Mouse (Mus musculus) layer of hippocampus, adult 2 months (tissue): ENCODE data around the gene Adgre4. TPM values are rescaled to one million over a fixed set of nuclear protein-coding genes. Genes with fewer than 3 reads are reported as not detected.

ENCODE experiments used
- DNase-seq, 2 experiments: peaks; one replicate each; pipeline ENCODE4 v3.0.0; 2022; ENCODE audit warnings: low spot score in 2 of 2
- H3K27ac ChIP-seq: fragments of 200-600 bp; 2 replicates; pipeline ENCODE4 v1.8.1; 2022
- H3K4me3 ChIP-seq: fragments of 200-600 bp; 2 replicates; pipeline ENCODE4 v1.8.1; 2022; ENCODE audit warnings: mild to moderate bottlenecking
- CTCF ChIP-seq: fragments of 200-600 bp; conservative IDR thresholded peaks from 2 replicates; pipeline ENCODE4 v1.8.1; 2022; ENCODE audit warnings: antibody characterized with exemption, mild to moderate bottlenecking, moderate library complexity
- long read RNA-seq, 2 experiments: library from polyadenylated mRNA; stranded (forward); transcript quantifications; one replicate each; pipeline ENCODE4 v2.0.0; 2021; ENCODE audit warnings: borderline mapping rate in 2 of 2
- total RNA-seq, 2 experiments: library from RNA; stranded (reverse); gene quantifications; 2 replicates each; pipeline ENCODE4 v1.2.3; 2021

The Adgre4 gene
- not detected for total RNA-seq
- long read RNA-seq, experiment 1 = 0 reads
- long read RNA-seq, experiment 2 = 0 reads

GRCm38 (mm10) chr17:55749786-55750185, at the start of gene Adgre4:
Gene Adgre4 (plus strand): TSS chr17:55749984.
- H3K4me3 ChIP-seq = no peak within 1 kb of the TSS
- no peak for TF ChIP-seq CTCF
- no peak for DNase-seq
- H3K27ac ChIP-seq = no peak within 1 kb of the TSS

GRCm38 (mm10) chr17:55702161-55702820, 47.5 kb upstream of the Adgre4 start:
- H3K4me3 ChIP-seq = no peak overlapping the region

GRCm38 (mm10) chr17:55702865-55703264, 46.9 kb upstream of the Adgre4 start:
- H3K27ac ChIP-seq = no peak overlapping the region
- H3K4me3 ChIP-seq = no peak overlapping the region
- TF ChIP-seq CTCF = no peak
- DNase-seq = no peak

More at GRCm38 (mm10) chr17:55702161-55702820, 47.5 kb upstream of the Adgre4 start:
- peak; percentile 55 to 79 for DNase-seq
- TF ChIP-seq CTCF = peak; percentile 91
- no peak overlapping the region for H3K27ac ChIP-seq

- Histone ChIP-seq H3K4me3 (peak within 1 kb of the TSS; percentile 81), H3K27ac (peak within 1 kb of the TSS; percentile 61; the same call in 1 of the 2 replicates)
- peak; percentile 55 for TF ChIP-seq CTCF
- peak; percentile 97 for DNase-seq
These were observed 37.6 kb upstream of the Adgre4 start, which contains the start of gene Pot1b for GRCm38 (mm10) chr17:55711984-55712811. Gene Pot1b (minus strand): TSS chr17:55712628.

- DNase-seq = no peak
- no peak overlapping the region for H3K27ac ChIP-seq
- TF ChIP-seq CTCF = no peak
- H3K4me3 ChIP-seq = no peak overlapping the region
These were observed 28.5 kb upstream of the Adgre4 start for GRCm38 (mm10) chr17:55721270-55721669.

GRCm38 (mm10) chr17:55722250-55722649, 27.5 kb upstream of the Adgre4 start:
- Histone ChIP-seq H3K4me3 (no peak overlapping the region), H3K27ac (no peak overlapping the region)
- TF ChIP-seq CTCF = no peak
- DNase-seq = no peak

- no peak for TF ChIP-seq CTCF
- Histone ChIP-seq H3K4me3 (no peak overlapping the region), H3K27ac (no peak overlapping the region)
- DNase-seq = no peak
These were observed 23.6 kb upstream of the Adgre4 start for GRCm38 (mm10) chr17:55726193-55726592.

GRCm38 (mm10) chr17:55736675-55737074, 13.1 kb upstream of the Adgre4 start:
- H3K27ac ChIP-seq = no peak overlapping the region
- DNase-seq = no peak
- H3K4me3 ChIP-seq = no peak overlapping the region
- TF ChIP-seq CTCF = no peak

GRCm38 (mm10) chr17:55751170-55751569, 1.4 kb downstream of the Adgre4 start:
- Histone ChIP-seq H3K27ac (no peak overlapping the region), H3K4me3 (no peak overlapping the region)
- DNase-seq = no peak
- TF ChIP-seq CTCF = no peak

GRCm38 (mm10) chr17:55813642-55814041, 63.9 kb downstream of the Adgre4 start:
- DNase-seq = no peak
- TF ChIP-seq CTCF = peak; percentile 67
- H3K27ac ChIP-seq = no peak overlapping the region
- no peak overlapping the region for H3K4me3 ChIP-seq

- no peak overlapping the region for H3K27ac ChIP-seq
- no peak for TF ChIP-seq CTCF
- no peak overlapping the region for H3K4me3 ChIP-seq
- no peak for DNase-seq
These were observed 67.1 kb downstream of the Adgre4 start for GRCm38 (mm10) chr17:55816853-55817252.

GRCm38 (mm10) chr17:55821566-55821965, 71.8 kb downstream of the Adgre4 start:
- Histone ChIP-seq H3K4me3 (no peak overlapping the region), H3K27ac (no peak overlapping the region)
- DNase-seq = no peak
- TF ChIP-seq CTCF = no peak

- no peak for DNase-seq
- Histone ChIP-seq H3K4me3 (no peak overlapping the region), H3K27ac (no peak overlapping the region)
- TF ChIP-seq CTCF = no peak
These were observed 93.3 kb downstream of the Adgre4 start for GRCm38 (mm10) chr17:55843067-55843466.
